Mouse (Mus musculus) neural tube, embryonic 15.5 days (tissue): ENCODE measurements around the gene Eepd1. TPM values are rescaled to one million over a fixed set of nuclear protein-coding genes. Genes with fewer than 3 reads are reported as not detected.
A peak's percentile ranks its signal among the peaks of the same experiment; 100 is the strongest.
"Not testable (repeated sequence)": the region's sequence is repeated elsewhere in the genome, so short reads cannot be mapped to it uniquely, and the experiment has no call there.

ENCODE experiments used
- ATAC-seq: fragments of 200-750 bp; cut with Nextera tagmentation; 2 replicates; pipeline ENCODE4 v1.8.0; 2017; ENCODE audit warnings: mild to moderate bottlenecking, moderate TSS enrichment, moderate library complexity; ENCODE audit not compliant: low FRiP score
- H3K27ac ChIP-seq: fragments of 300-500 bp; sonication (generic); replicated peaks from 2 replicates; pipeline ENCODE4 v1.5.1; 2015; ENCODE audit warnings: mild to moderate bottlenecking, inconsistent platforms
- H3K27me3 ChIP-seq: fragments of 300-500 bp; sonication (generic); replicated peaks from 2 replicates; pipeline ENCODE4 v1.6.1; 2015; ENCODE audit warnings: inconsistent platforms
- H3K36me3 ChIP-seq: fragments of 300-500 bp; sonication (generic); 2 replicates; pipeline ENCODE4 v1.6.1; 2015; ENCODE audit warnings: inconsistent platforms
- H3K4me1 ChIP-seq: fragments of 300-500 bp; sonication (generic); 2 replicates; pipeline ENCODE4 v1.6.1; 2015; ENCODE audit warnings: inconsistent platforms
- H3K4me2 ChIP-seq: fragments of 300-500 bp; sonication (generic); 2 replicates; pipeline ENCODE4 v1.6.1; 2015; ENCODE audit warnings: inconsistent platforms, mild to moderate bottlenecking, moderate library complexity
- H3K4me3 ChIP-seq: fragments of 300-500 bp; sonication (generic); replicated peaks from 2 replicates; pipeline ENCODE4 v1.5.1; 2015; ENCODE audit warnings: mild to moderate bottlenecking, inconsistent platforms
- H3K9ac ChIP-seq: fragments of 300-500 bp; sonication (generic); replicated peaks from 2 replicates; pipeline ENCODE4 v1.6.1; 2015; ENCODE audit warnings: mild to moderate bottlenecking, inconsistent platforms
- H3K9me3 ChIP-seq: fragments of 300-500 bp; sonication (generic); replicated peaks from 2 replicates; pipeline ENCODE4 v1.6.1; 2016; ENCODE audit warnings: inconsistent platforms
- WGBS: fragments of 180-500 bp; shearing (Covaris S2); methylation state at CpG from one replicate; pipeline ENCODE4 v1.1.7; 2015; ENCODE audit warnings: mixed read lengths; 5-methylcytosine and 5-hydroxymethylcytosine counted together
- polyA plus RNA-seq: library from polyadenylated mRNA; unstranded; fragments of >200 nt; fragmentation: Nextera tagmentation; extraction: Ambion mirVana; gene quantifications from 2 replicates; pipeline ENCODE4 v1.2.1, GENCODE M21; 2015

Eepd1 gene
- 16.7 and 19.2 TPM in 2 replicates for polyA plus RNA-seq

- peak; percentile 99 for ATAC-seq
- WGBS, result under 1% methylated on average over 74 of the region's 75 CpGs
- H3K4me3 ChIP-seq, result peak within 1 kb of the TSS; percentile 85
- peak within 1 kb of the TSS; percentile 87 for H3K4me2 ChIP-seq
- H3K27ac ChIP-seq, result peak within 1 kb of the TSS; percentile 75
- no peaks in the 10 kb centered on the region for H3K36me3 ChIP-seq
- H3K27me3 ChIP-seq, result no peaks in the 10 kb centered on the region
- H3K9ac ChIP-seq, result peak within 1 kb of the TSS; percentile 74
- peaks cover 46% of the 10 kb centered on the region for H3K4me1 ChIP-seq
- H3K9me3 ChIP-seq, result no peaks in the 10 kb centered on the region
Observed at GRCm38 (mm10) chr9:25481344-25482095, at the start of gene Eepd1. Eepd1 (plus strand) TSS chr9:25481547.

- no peaks in the 10 kb centered on the region for H3K36me3 ChIP-seq
- 89% methylated on average over 3 of the region's 3 CpGs for WGBS
- no peaks in the 10 kb centered on the region for H3K9me3 ChIP-seq
- no peak overlapping the region for H3K27ac ChIP-seq
- H3K4me1 ChIP-seq, result no peaks in the 10 kb centered on the region
- no peaks in the 10 kb centered on the region for H3K27me3 ChIP-seq
- ATAC-seq, result no peak
- H3K4me3 ChIP-seq, result no peak overlapping the region
- no peak overlapping the region for H3K4me2 ChIP-seq
- no peak overlapping the region for H3K9ac ChIP-seq
Observed at GRCm38 (mm10) chr9:25438836-25439235, 42.5 kb upstream of the Eepd1 start.

GRCm38 (mm10) chr9:25440046-25440445, 41.3 kb upstream of the Eepd1 start:
- H3K27me3 ChIP-seq, H3K9ac ChIP-seq, H3K4me1 ChIP-seq, H3K27ac ChIP-seq, H3K36me3 ChIP-seq, H3K4me3 ChIP-seq, ATAC-seq, H3K4me2 ChIP-seq, H3K9me3 ChIP-seq: not testable (repeated sequence)
- 97% methylated on average over 5 of the region's 5 CpGs for WGBS

- no peak for ATAC-seq
- H3K36me3 ChIP-seq, result no peaks in the 10 kb centered on the region
- no peaks in the 10 kb centered on the region for H3K9me3 ChIP-seq
- no peak overlapping the region for H3K4me2 ChIP-seq
- no peak overlapping the region for H3K9ac ChIP-seq
- H3K27ac ChIP-seq, result no peak overlapping the region
- H3K27me3 ChIP-seq, result no peaks in the 10 kb centered on the region
- H3K4me1 ChIP-seq, result no peaks in the 10 kb centered on the region
- no peak overlapping the region for H3K4me3 ChIP-seq
Observed at GRCm38 (mm10) chr9:25442041-25442440, 39.3 kb upstream of the Eepd1 start.

- 90% methylated on average over 3 of the region's 3 CpGs for WGBS
Observed at GRCm38 (mm10) chr9:25443029-25443428, 38.3 kb upstream of the Eepd1 start.

GRCm38 (mm10) chr9:25443546-25443945, 37.8 kb upstream of the Eepd1 start:
- H3K9ac ChIP-seq, result no peak overlapping the region
- no peak overlapping the region for H3K4me2 ChIP-seq
- no peak for ATAC-seq
- no peak overlapping the region for H3K27ac ChIP-seq
- H3K27me3 ChIP-seq, result no peaks in the 10 kb centered on the region
- H3K36me3 ChIP-seq, result no peaks in the 10 kb centered on the region
- no peaks in the 10 kb centered on the region for H3K4me1 ChIP-seq
- H3K4me3 ChIP-seq, result no peak overlapping the region
- H3K9me3 ChIP-seq, result no peaks in the 10 kb centered on the region

More at GRCm38 (mm10) chr9:25443029-25443428, 38.3 kb upstream of the Eepd1 start:
- no peak overlapping the region for H3K4me2 ChIP-seq
- no peak overlapping the region for H3K4me3 ChIP-seq
- no peaks in the 10 kb centered on the region for H3K36me3 ChIP-seq
- no peaks in the 10 kb centered on the region for H3K4me1 ChIP-seq
- H3K27me3 ChIP-seq, result no peaks in the 10 kb centered on the region
- no peak for ATAC-seq
- no peak overlapping the region for H3K27ac ChIP-seq
- H3K9me3 ChIP-seq, result no peaks in the 10 kb centered on the region
- no peak overlapping the region for H3K9ac ChIP-seq

- H3K36me3 ChIP-seq, result no peaks in the 10 kb centered on the region
- no peaks in the 10 kb centered on the region for H3K27me3 ChIP-seq
- no peak overlapping the region for H3K9ac ChIP-seq
- ATAC-seq, result no peak
- H3K4me3 ChIP-seq, result no peak overlapping the region
- H3K4me2 ChIP-seq, result no peak overlapping the region
- no peaks in the 10 kb centered on the region for H3K4me1 ChIP-seq
- H3K27ac ChIP-seq, result no peak overlapping the region
- 68% methylated on average over 4 of the region's 4 CpGs for WGBS
- H3K9me3 ChIP-seq, result no peaks in the 10 kb centered on the region
Observed at GRCm38 (mm10) chr9:25450394-25450793, 31.0 kb upstream of the Eepd1 start.

GRCm38 (mm10) chr9:25455027-25455426, 26.3 kb upstream of the Eepd1 start:
- H3K36me3 ChIP-seq, result no peaks in the 10 kb centered on the region
- no peaks in the 10 kb centered on the region for H3K27me3 ChIP-seq
- 92% methylated on average over 2 of the region's 2 CpGs for WGBS
- no peak overlapping the region for H3K4me3 ChIP-seq
- no peak for ATAC-seq
- H3K9ac ChIP-seq, result no peak overlapping the region
- H3K27ac ChIP-seq, result no peak overlapping the region
- no peak overlapping the region for H3K4me2 ChIP-seq
- no peaks in the 10 kb centered on the region for H3K9me3 ChIP-seq
- H3K4me1 ChIP-seq, result no peaks in the 10 kb centered on the region

GRCm38 (mm10) chr9:25460835-25461555, 20.4 kb upstream of the Eepd1 start:
- ATAC-seq, result no peak
- WGBS, result 91% methylated on average over 10 of the region's 10 CpGs
- no peaks in the 10 kb centered on the region for H3K4me1 ChIP-seq
- H3K4me3 ChIP-seq, result no peak overlapping the region
- no peaks in the 10 kb centered on the region for H3K9me3 ChIP-seq
- H3K36me3 ChIP-seq, result no peaks in the 10 kb centered on the region
- H3K4me2 ChIP-seq, result no peak overlapping the region
- H3K27me3 ChIP-seq, result no peaks in the 10 kb centered on the region
- H3K27ac ChIP-seq, result no peak overlapping the region
- no peak overlapping the region for H3K9ac ChIP-seq

- H3K27ac ChIP-seq, result no peak overlapping the region
- no peak overlapping the region for H3K4me3 ChIP-seq
- no peak for ATAC-seq
- no peak overlapping the region for H3K9ac ChIP-seq
- H3K36me3 ChIP-seq, result no peaks in the 10 kb centered on the region
- H3K27me3 ChIP-seq, result no peaks in the 10 kb centered on the region
- no peak overlapping the region for H3K4me2 ChIP-seq
- WGBS, result 92% methylated on average over 1 of the region's 1 CpGs
- H3K9me3 ChIP-seq, result no peaks in the 10 kb centered on the region
- H3K4me1 ChIP-seq, result no peaks in the 10 kb centered on the region
Observed at GRCm38 (mm10) chr9:25464305-25464704, 17.0 kb upstream of the Eepd1 start.

GRCm38 (mm10) chr9:25479392-25480020, 1.8 kb upstream of the Eepd1 start:
- Histone ChIP-seq H3K4me3 (no peak overlapping the region), H3K36me3 (no peaks in the 10 kb centered on the region), H3K27me3 (no peaks in the 10 kb centered on the region), H3K4me1 (peaks cover 29% of the 10 kb centered on the region), H3K27ac (no peak overlapping the region), H3K9me3 (no peaks in the 10 kb centered on the region), H3K4me2 (no peak overlapping the region), H3K9ac (no peak overlapping the region)
- ATAC-seq, result no peak
- WGBS, result 91% methylated on average over 7 of the region's 7 CpGs

- no peak for ATAC-seq
- Histone ChIP-seq H3K9ac (0 out of 2 replicates have a peak overlapping the region, but pooled peaks have one; percentile 7), H3K9me3 (no peaks in the 10 kb centered on the region), H3K4me2 (no peak overlapping the region), H3K36me3 (no peaks in the 10 kb centered on the region), H3K27me3 (no peaks in the 10 kb centered on the region), H3K4me3 (no peak overlapping the region; the same call in 1 of the 2 replicates), H3K4me1 (peaks cover 41% of the 10 kb centered on the region), H3K27ac (peak overlapping the region; percentile 69)
- 92% methylated on average over 2 of the region's 2 CpGs for WGBS
Observed at GRCm38 (mm10) chr9:25480676-25481075, 671 bp upstream of the Eepd1 start.
